Mouse (Mus musculus): ENCODE data around the gene Nwd1.
A peak's percentile ranks its signal among the peaks of the same experiment; 100 is the strongest.

DNA sequence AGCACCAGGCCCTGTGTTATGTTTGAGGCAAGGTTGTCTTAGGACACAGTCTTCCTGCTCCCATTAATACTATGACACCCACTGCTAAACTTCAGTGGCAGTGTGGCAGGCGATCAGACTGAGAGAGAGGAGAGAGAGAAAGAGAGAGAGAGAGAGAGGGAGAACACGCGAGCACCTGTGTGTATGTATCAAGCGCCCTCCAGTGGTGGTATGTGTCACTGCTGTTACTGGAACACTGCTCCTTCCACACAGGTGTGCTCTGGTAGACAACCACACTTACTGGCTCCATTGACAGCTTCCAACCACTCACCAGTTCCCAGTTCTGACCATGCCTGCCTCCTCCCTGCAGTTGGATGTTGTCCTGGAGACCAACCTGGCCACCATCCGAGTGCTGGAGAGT is 99.5 kb downstream of the Nwd1 start:
- peak; percentile 92 for TF ChIP-seq CTCF (IDR thresholded peaks at IDR 0.05; ENCODE audit: low read depth, low read length)
- no peak for TF ChIP-seq TAL1 (conservative IDR thresholded peaks at IDR 0.05; ENCODE audit: low read depth, low read length)
- no peak for TF ChIP-seq GATA1 (IDR thresholded peaks at IDR 0.05; ENCODE audit: borderline replicate concordance, low read length)
